Mouse (Mus musculus) cerebellum, adult 2 months (tissue): ENCODE results near the gene Sorcs1. TPM values are rescaled to one million over a fixed set of nuclear protein-coding genes. Genes with fewer than 3 reads are reported as not detected.
A peak's percentile ranks its signal among the peaks of the same experiment; 100 is the strongest.

Experiments used
- DNase-seq, 2 experiments: peaks; one replicate each; pipeline ENCODE4 v3.0.0; 2021
- H3K27ac ChIP-seq: fragments of 200-500 bp; 2 replicates; pipeline ENCODE4 v1.5.1; 2012; ENCODE audit warnings: low read length, control low read depth, inconsistent platforms; ENCODE audit not compliant: insufficient read depth
- H3K27me3 ChIP-seq: fragments of 200-500 bp; 2 replicates; pipeline ENCODE4 v1.6.1; 2012; ENCODE audit warnings: inconsistent platforms, mild to moderate bottlenecking, low read length, moderate library complexity; ENCODE audit not compliant: control insufficient read depth, insufficient read depth
- H3K4me1 ChIP-seq: fragments of 200-500 bp; 2 replicates; pipeline ENCODE4 v1.6.1; 2011; ENCODE audit warnings: low read length; ENCODE audit not compliant: control insufficient read depth, insufficient read depth
- H3K4me3 ChIP-seq: fragments of 200-500 bp; replicated peaks from 2 replicates; pipeline ENCODE3; 2011; ENCODE audit warnings: mild to moderate bottlenecking, low read depth, low read length, control low read depth; ENCODE audit not compliant: insufficient read depth
- CTCF ChIP-seq: fragments of 200-500 bp; IDR thresholded peaks from 2 replicates; pipeline ENCODE4 v1.5.1; 2011; ENCODE audit warnings: low read depth, mild to moderate bottlenecking, control low read depth, low read length, moderate library complexity, borderline replicate concordance; ENCODE audit not compliant: insufficient read depth
- POLR2A ChIP-seq: fragments of 200-500 bp; IDR thresholded peaks from 2 replicates; pipeline ENCODE4 v1.6.1; 2011; ENCODE audit warnings: low read length, control low read depth, borderline replicate concordance; ENCODE audit not compliant: insufficient read depth
- WGBS: fragments of 180-500 bp; shearing (Covaris S2); methylation state at CpG from one replicate; pipeline ENCODE4 v1.1.7; 2018; 5-methylcytosine and 5-hydroxymethylcytosine counted together
- polyA plus RNA-seq: library from polyadenylated mRNA; depleted of rRNA; stranded (reverse); fragments of >200 nt; gene quantifications from 2 replicates; pipeline ENCODE4 v1.2.3, GENCODE M21; 2012

The Sorcs1 gene
- polyA plus RNA-seq, 1 experiment = 11.0 TPM

GRCm38 (mm10) chr19:50185769-50186715, 492.4 kb downstream of the Sorcs1 start:
- H3K27me3 ChIP-seq = no peaks in the 10 kb centered on the region; the same call in 1 of the 2 replicates
- TF ChIP-seq POLR2A (no peak), CTCF (no peak)
- 43% methylated on average over 10 of the region's 10 CpGs for WGBS
- H3K27ac ChIP-seq = no peak overlapping the region
- no peak for DNase-seq
- H3K4me1 ChIP-seq = no peaks in the 10 kb centered on the region
- H3K4me3 ChIP-seq = no peak overlapping the region

GRCm38 (mm10) chr19:50184901-50185623, 493.4 kb downstream of the Sorcs1 start:
- WGBS = 55% methylated on average over 21 of the region's 21 CpGs
- TF ChIP-seq POLR2A (no peak), CTCF (peak; percentile 50; the same call in 1 of the 2 replicates)
- Histone ChIP-seq H3K27me3 (no peaks in the 10 kb centered on the region; the same call in 1 of the 2 replicates), H3K4me1 (no peaks in the 10 kb centered on the region), H3K4me3 (no peak overlapping the region), H3K27ac (no peak overlapping the region)
- peak; percentile 3 to 29 for DNase-seq

DNA sequence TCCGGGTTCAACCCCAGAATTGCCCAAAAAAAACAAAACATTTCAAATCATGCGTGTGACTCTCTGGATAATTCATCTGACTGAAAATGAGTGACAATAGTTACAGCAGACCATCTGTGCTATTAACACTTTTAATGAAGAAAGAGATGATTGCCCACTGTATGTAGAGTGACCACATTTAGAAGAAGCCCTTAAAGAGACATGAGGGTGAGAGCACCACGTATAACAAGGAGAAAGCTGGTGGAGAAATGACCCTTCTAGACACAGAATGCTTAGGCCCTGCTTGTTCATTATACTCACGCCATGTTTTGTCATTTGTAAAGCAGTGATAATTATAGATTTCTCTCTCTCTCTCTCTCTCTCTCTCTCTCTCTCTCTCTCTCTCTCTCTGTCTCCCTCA, 499.6 kb downstream of the Sorcs1 start:
- no peak for DNase-seq
- Histone ChIP-seq H3K27me3 (no peaks in the 10 kb centered on the region; the same call in 1 of the 2 replicates), H3K4me3 (no peak overlapping the region), H3K27ac (no peak overlapping the region), H3K4me1 (no peaks in the 10 kb centered on the region)
- TF ChIP-seq CTCF (no peak), POLR2A (no peak)
- WGBS = 70% methylated on average over 4 of the region's 4 CpGs

DNA sequence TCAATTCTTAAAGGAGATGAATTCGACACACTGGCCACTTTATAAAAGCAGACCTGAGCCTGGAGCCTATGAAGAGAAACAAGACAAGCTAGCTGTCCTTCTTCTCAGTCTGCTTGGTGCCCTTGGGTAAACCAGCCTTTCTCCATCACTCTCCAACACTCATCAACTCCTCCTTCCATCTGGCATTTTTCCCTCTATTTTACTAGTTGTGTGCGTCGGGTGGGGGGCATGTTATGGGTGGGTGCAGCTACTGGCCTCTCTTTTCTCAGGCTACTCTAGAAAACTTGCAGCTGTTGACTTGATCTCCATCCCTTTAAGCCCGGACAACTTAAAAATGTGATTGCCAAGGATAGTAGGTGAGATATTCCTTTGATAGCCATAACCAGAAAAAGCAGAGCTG, 500.3 kb downstream of the Sorcs1 start:
- H3K27me3 ChIP-seq = no peaks in the 10 kb centered on the region; the same call in 1 of the 2 replicates
- TF ChIP-seq POLR2A (no peak), CTCF (no peak)
- 78% methylated on average over 4 of the region's 4 CpGs for WGBS
- H3K4me1 ChIP-seq = no peaks in the 10 kb centered on the region
- no peak for DNase-seq
- H3K27ac ChIP-seq = no peak overlapping the region
- H3K4me3 ChIP-seq = no peak overlapping the region

- WGBS = 70% methylated on average over 4 of the region's 4 CpGs
- TF ChIP-seq POLR2A (no peak), CTCF (no peak)
- no peak for DNase-seq
Measured at GRCm38 (mm10) chr19:50171849-50172248, 506.6 kb downstream of the Sorcs1 start.

DNA sequence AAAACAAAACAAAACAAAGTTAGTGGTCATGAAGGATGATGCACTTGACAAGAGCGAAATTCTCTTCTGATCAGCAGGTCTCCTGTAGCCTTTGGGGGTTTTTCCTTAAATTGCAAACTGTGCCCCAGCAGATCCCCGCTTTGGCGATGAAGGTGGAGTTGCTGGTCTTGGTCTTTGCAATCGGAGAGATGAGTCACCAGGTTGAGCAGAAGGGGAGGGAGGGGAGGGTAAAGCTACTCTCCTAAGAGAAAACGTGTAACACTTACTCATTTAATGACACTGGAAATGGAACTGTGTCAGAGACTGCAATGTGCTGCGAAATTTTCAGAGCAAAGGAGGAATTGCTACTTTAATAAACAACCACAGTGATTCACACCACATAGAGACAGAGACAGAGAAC, 527.3 kb downstream of the Sorcs1 start:
- Histone ChIP-seq H3K4me1 (no peaks in the 10 kb centered on the region), H3K27me3 (no peaks in the 10 kb centered on the region), H3K27ac (no peak overlapping the region), H3K4me3 (no peak overlapping the region)
- DNase-seq = no peak
- TF ChIP-seq POLR2A = no peak
- no peak for TF ChIP-seq CTCF
- 75% methylated on average over 6 of the region's 6 CpGs for WGBS

More at GRCm38 (mm10) chr19:50171849-50172248, 506.6 kb downstream of the Sorcs1 start:
- H3K27me3 ChIP-seq = no peaks in the 10 kb centered on the region
- no peak overlapping the region for H3K27ac ChIP-seq
- no peak overlapping the region for H3K4me3 ChIP-seq
- no peaks in the 10 kb centered on the region for H3K4me1 ChIP-seq

DNA sequence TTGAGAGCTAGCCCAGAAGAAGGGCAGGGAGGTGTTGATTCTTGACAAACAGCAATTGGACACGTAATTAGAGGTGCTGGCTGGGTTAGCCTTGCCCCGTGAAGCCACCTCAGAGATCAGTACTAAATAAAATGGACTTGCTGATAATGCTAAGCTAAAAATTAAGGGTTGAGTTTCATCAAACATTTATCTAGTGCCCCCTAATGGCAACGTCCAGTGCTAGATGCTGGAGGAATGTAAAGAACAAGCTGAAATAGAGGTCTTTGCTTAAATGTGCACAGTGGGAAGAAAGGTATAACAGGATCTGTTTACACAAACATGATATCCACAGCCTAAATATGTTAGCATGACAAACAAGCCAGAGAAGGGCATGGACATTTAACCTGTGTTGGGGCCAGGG, 532.5 kb downstream of the Sorcs1 start:
- Histone ChIP-seq H3K27ac (no peak overlapping the region), H3K27me3 (no peaks in the 10 kb centered on the region), H3K4me1 (no peaks in the 10 kb centered on the region; the same call in 1 of the 2 replicates), H3K4me3 (no peak overlapping the region)
- 22% methylated on average over 3 of the region's 3 CpGs for WGBS
- no peak for DNase-seq
- no peak for TF ChIP-seq POLR2A
- TF ChIP-seq CTCF = no peak
